Mouse (Mus musculus) testis, adult 2 months (tissue): ENCODE data around the gene Dennd6b.

Experiments used
- CTCF ChIP-seq: fragments of 200-500 bp; IDR thresholded peaks from 2 replicates; pipeline ENCODE4 v1.5.1; 2012; ENCODE audit warnings: low read depth, mild to moderate bottlenecking, inconsistent platforms, low read length, moderate library complexity; ENCODE audit not compliant: control insufficient read depth, insufficient read depth, insufficient replicate concordance
- POLR2A ChIP-seq: fragments of 200-500 bp; IDR thresholded peaks from 2 replicates; pipeline ENCODE4 v1.6.1; 2012; ENCODE audit warnings: low read depth, mild to moderate bottlenecking, inconsistent platforms, low read length, moderate library complexity; ENCODE audit not compliant: control insufficient read depth

- TF ChIP-seq POLR2A, result no peak
- TF ChIP-seq CTCF, result no peak
Observed at GRCm38 (mm10) chr15:89137378-89138045, 58.8 kb downstream of the Dennd6b start.
